Mouse (Mus musculus) cerebellum, postnatal 4 days (tissue): ENCODE measurements at regions not wholly inside any gene's neighbourhood (a gene's known extent, or its start where the extent isn't known, plus 50 kb on each side); places are given as distances from the start of the nearest gene placed in this dataset.

Experiments used
- DNase-seq, 2 experiments: peaks; one replicate each; pipeline ENCODE4 v3.0.0; 2022; ENCODE audit warnings: low spot score in 2 of 2, mixed read lengths in 1 of 2

DNA sequence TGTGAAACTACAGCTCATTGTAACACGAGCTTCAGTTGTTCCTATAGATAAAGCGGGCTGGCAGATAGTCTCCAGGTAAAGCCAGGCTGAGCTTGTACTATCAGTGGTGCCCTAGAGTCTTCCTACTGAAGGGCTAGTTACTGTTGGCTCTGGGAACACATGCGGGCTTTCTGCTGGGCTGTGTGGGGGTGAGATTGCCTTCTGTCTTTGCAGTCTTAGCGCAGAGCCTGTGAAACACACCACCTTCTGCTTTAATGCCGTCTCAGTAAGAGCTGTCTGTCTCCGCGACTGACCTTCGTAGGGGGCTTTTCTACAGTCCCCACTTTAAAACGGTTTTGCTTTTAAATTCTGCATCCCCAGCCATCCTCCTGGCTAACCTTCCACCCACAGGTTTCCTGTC is 76.7 kb downstream of the Trim29 start:
- DNase-seq, result no peak

DNA sequence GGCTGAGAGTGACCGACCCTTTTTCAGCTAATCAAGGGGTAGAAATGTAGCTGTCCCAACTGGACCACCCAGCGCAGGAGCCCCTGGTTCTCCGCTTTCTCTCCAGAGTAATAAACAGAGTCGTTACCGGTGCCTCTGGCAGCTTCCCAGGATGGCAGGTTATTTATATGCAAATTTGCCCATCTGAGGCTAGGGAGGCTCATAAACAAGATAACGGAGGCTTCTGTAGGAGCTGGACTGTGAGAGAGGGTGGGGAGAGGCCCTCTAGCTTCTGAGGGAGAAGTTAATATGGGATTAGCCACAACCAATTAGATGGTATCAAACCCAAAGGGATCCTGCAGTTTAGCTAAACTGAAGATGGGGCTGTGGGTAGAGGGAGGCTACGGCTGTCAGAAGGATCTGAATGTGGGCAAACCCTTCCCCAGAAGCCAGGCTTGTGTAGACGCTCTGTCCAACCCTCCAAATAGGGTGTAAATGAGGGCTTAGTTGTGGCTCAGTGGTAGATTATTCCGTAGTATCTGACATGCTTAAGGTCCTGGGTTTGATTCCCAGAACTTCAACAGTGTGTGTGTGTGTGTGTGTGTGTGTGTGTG is 78.9 kb downstream of the Trim29 start:
- no peak for DNase-seq

DNA sequence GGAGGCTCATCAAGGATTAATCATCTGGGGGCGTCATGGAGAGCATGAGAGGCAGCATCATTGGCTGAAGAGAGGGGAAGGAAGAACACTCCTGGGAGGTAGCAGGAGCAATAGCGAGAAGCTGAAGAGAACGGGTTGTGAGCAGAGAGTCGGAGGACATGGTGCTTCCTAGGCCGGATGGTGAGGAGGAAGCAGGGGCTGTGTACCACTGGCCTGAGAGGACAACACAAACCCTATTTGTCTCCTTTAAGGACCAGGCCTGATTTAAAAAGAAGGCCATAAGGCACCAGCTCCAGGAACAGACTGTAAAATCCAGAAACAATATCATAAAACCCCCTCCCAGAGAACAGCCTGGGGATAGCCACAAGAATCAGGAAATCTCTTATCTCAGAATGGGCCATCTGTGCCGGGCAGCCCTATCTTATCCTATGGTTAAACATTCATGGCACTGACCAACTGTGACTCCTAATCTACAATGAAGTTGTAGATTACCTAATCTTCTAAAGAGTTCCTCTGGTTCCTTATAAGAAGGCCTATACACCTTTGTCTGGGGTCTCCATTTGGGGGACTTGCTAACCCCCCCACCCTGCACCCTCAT is 81.9 kb downstream of the Trim29 start:
- DNase-seq, result no peak

- no peak for DNase-seq
Measured at GRCm38 (mm10) chr9:43394204-43394603, 83.6 kb downstream of the Trim29 start.

DNA sequence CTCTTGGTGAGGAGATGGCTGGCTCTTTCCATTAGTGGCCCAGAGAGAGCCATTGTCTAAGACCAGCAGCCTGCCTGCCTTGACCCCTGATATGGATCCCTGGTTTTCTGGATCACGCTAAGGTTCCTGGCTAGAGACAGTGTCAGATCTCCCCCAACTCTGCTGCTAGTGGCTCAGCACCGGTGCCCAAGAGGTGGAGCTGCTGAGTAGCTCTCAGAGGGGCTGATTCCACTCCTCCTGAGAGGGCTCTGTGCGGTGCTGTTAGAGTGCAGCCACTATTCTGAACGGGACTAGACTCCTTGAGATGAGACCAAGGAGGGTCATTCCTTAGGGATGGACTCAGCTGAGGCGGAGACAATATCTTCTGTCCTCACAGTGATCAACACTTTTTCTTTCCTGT is 84.6 kb downstream of the Trim29 start:
- no peak for DNase-seq

- no peak for DNase-seq
Measured at GRCm38 (mm10) chr9:43396566-43396965, 85.9 kb downstream of the Trim29 start.

- no peak for DNase-seq
Measured at GRCm38 (mm10) chr9:43408493-43408892, 97.8 kb downstream of the Trim29 start.

DNA sequence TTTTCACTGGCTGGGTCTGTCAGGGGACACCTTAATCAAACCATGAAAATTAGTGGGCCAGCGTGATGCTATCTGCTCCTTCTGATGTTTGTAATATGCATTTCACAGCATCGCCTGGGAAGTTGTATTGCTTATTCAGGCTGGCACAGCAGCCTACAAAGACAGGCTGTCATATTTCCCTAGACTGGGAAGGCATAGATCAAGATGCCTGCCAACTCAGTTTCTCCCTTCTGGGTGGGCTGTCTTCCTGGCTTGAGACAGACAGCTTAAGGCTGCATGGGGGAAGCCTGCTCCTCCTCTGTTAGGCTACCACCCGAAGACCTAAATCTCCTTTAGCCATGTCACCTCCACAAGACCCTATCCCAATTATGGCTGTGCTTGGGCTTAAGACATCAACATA is 101.8 kb downstream of the Trim29 start:
- no peak for DNase-seq

- no peak for DNase-seq
Measured at GRCm38 (mm10) chr9:43419993-43420715, 109.5 kb downstream of the Trim29 start.

DNA sequence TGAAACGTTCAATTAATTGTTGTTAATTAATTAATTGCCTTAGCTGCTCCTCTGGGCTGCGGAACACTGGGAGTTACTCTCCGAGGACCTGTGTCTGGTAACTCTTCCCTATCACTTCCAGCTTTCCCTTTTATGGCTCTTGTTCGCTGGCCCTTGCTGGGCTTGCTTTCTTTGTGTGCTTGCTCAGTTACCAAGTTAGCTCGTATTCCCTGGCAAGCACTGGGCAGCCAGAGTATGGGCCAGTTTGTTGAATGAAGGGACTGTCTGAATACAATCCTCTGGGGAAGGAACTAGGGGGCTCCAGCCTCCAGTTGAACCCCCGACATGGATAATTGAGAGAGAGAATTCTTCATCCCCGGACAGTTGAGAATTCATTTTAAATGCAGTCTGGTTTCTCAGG is 116.4 kb downstream of the Trim29 start:
- DNase-seq, result no peak

- no peak for DNase-seq
Measured at GRCm38 (mm10) chr9:43433953-43434352, 123.3 kb downstream of the Trim29 start.

- DNase-seq, result peak in 1 of 2 experiments; percentile 16
Measured at GRCm38 (mm10) chr9:43438476-43438875, 127.8 kb downstream of the Trim29 start.

- DNase-seq, result peak in 1 of 2 experiments; percentile 32
Measured at GRCm38 (mm10) chr9:43440959-43441510, 130.4 kb downstream of the Trim29 start.

DNA sequence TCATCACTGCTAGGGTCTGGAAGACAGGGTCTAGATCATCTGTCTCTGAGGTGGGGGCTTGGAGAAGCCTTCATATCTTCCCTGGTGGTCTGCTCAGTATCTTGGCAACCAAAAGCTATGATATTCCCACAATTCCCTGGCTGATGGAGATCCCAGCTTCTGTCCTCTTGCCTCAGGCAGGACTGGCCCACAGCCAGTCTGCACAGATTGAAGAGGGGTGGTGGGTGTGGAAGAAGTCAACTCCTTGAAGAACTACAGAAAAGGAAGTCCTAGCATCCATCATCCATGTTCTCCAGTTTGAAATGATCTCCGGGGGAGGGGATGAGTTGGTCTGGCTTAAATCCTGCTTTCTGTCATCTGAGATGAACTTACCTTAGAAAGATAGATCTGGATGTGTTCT is 134.8 kb downstream of the Trim29 start:
- DNase-seq, result peak in 1 of 2 experiments; percentile 36

DNA sequence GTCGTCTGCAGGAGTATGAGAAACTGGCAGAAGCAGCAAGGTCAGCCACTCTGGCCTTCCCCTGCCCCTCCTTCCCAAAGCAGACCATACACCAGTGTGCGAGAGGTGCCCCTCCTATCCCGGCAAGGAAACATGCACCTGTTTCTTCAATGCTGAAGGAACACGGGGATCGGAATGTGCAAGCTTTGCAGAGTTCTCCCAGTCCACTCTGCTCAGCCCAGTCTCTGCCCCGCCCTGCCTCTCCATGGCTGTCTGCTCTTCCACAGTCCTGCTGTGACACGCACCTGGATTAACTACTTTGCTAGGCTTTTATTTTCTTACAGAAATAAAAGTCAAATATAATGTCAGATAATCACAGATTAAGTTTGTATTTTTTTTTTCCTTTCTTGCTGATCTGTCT is 136.7 kb downstream of the Trim29 start:
- DNase-seq, result no peak

GRCm38 (mm10) chr9:43448981-43449380 is 138.3 kb downstream of the Trim29 start:
- no peak for DNase-seq

GRCm38 (mm10) chr9:43453953-43454582 is 143.4 kb downstream of the Trim29 start:
- no peak for DNase-seq

- no peak for DNase-seq
Measured at GRCm38 (mm10) chr9:43457736-43458135, 147.1 kb downstream of the Trim29 start.

GRCm38 (mm10) chr9:43461131-43461530 is 150.5 kb downstream of the Trim29 start:
- DNase-seq, result no peak

GRCm38 (mm10) chr9:43463445-43464090 is 152.9 kb downstream of the Trim29 start:
- DNase-seq, result no peak

DNA sequence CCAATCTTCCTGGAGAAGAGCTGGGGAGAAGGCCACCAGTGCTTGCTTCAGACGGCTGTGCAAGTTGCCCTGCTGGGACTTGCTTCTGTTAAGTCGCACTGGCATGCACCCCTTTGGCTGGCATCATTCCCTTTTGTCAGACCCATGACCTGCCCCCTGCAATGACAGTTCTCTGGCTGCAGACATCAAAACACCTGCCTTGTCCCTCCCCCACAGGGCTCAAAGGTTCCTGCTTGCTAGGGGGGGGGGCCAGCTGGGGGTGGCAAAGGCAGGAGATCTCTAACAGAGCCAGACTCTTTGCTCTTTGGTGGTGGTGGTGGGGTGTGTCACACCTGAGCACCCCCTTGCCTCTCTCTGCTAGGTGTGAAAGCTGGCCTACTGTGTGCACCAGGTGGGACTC is 154.5 kb downstream of the Trim29 start:
- no peak for DNase-seq
